ENCODE assay signal across 15 mouse cellular contexts in genomic region chr5:49529362-49529761, GRCm38 (mm10). TPM values are rescaled to one million over a fixed set of nuclear protein-coding genes. Genes with fewer than 3 reads are reported as not detected.
DNase-seq lines count a peak whose midpoint lies in the region; ATAC-seq and TF ChIP-seq lines count a peak whose summit lies in the region.
"Had no signal": no experiment of that assay in that cellular context is flagged by ENCODE, and none has a peak within 500 bp of the region (broad histone marks: within the 10 kb centered on the region; RNA-seq: fewer than 3 reads in every experiment).

No protein-coding gene starts in this region.

- H3K4me2 ChIP-seq in intestine, embryonic 14.5 days (ENCODE audit: low read length): no peak overlapping the region
- H3K4me2 ChIP-seq in intestine, postnatal 0 days (replicated peaks; ENCODE audit: low read depth): no peak overlapping the region
- no peak overlapping the region for H3K4me2 ChIP-seq in midbrain, postnatal 0 days (ENCODE audit: low read depth, low read length, poor library complexity, severe bottlenecking)
- H3K4me2 ChIP-seq in midbrain, embryonic 11.5 days: no peak overlapping the region
- H3K4me2 ChIP-seq in stomach, embryonic 15.5 days: no peak overlapping the region
- H3K4me2 ChIP-seq: forebrain, embryonic 12.5 days had no signal

- no peaks in the 10 kb centered on the region for H3K9me3 ChIP-seq in intestine, embryonic 14.5 days (ENCODE audit: control insufficient read depth, low read length)
- no peaks in the 10 kb centered on the region for H3K9me3 ChIP-seq in intestine, postnatal 0 days (ENCODE audit: control insufficient read depth)
- no peaks in the 10 kb centered on the region for H3K9me3 ChIP-seq in midbrain, postnatal 0 days (ENCODE audit: low read length)
- H3K9me3 ChIP-seq in midbrain, embryonic 11.5 days (ENCODE audit: control insufficient read depth, low read length): no peaks in the 10 kb centered on the region
- H3K9me3 ChIP-seq in stomach, embryonic 15.5 days: no peaks in the 10 kb centered on the region
- H3K9me3 ChIP-seq: forebrain, embryonic 12.5 days had no signal

- DNase-seq in adrenal gland, postnatal 10 days: peak; percentile 15
- DNase-seq in adrenal gland, postnatal 25 days: no peak
- peak; percentile 56 for DNase-seq in intestine, embryonic 14.5 days (ENCODE audit: low spot score)
- peak; percentile 63 for DNase-seq in midbrain, postnatal 0 days (ENCODE audit: low spot score)
- DNase-seq in midbrain, embryonic 11.5 days (ENCODE audit: low spot score, missing footprints): no peak
- DNase-seq in ovary, postnatal 10 days (ENCODE audit: low spot score): no peak
- DNase-seq: gastrocnemius, postnatal 36 days; layer of hippocampus, adult 9-11 months had no signal

- no peak overlapping the region for H3K4me3 ChIP-seq in intestine, embryonic 14.5 days (ENCODE audit: low read depth, low read length)
- no peak overlapping the region for H3K4me3 ChIP-seq in intestine, postnatal 0 days (ENCODE audit: low read depth, low read length)
- H3K4me3 ChIP-seq in midbrain, postnatal 0 days (ENCODE audit: low read depth, low read length): no peak overlapping the region
- no peak overlapping the region for H3K4me3 ChIP-seq in midbrain, embryonic 11.5 days (ENCODE audit: low read depth, low read length)
- no peak overlapping the region for H3K4me3 ChIP-seq in stomach, embryonic 15.5 days (replicated peaks)
- H3K4me3 ChIP-seq: forebrain, embryonic 12.5 days; myocyte had no signal

- ATAC-seq in intestine, embryonic 14.5 days (replicated peaks; ENCODE audit: low FRiP score, low TSS enrichment, low read depth): peak; percentile 60; the same call in 1 of the 2 replicates
- ATAC-seq in intestine, postnatal 0 days: no peak
- ATAC-seq in midbrain, postnatal 0 days (ENCODE audit: low FRiP score): no peak
- no peak for ATAC-seq in midbrain, embryonic 11.5 days (ENCODE audit: low FRiP score)
- peak; percentile 47; the same call in 1 of the 2 replicates for ATAC-seq in stomach, embryonic 15.5 days (ENCODE audit: insufficient read depth, low FRiP score, low read depth)
- ATAC-seq: hindbrain, embryonic 16.5 days had no signal

- 40% methylated on average over 8 of the region's 8 CpGs for WGBS in intestine, embryonic 14.5 days
- WGBS in intestine, postnatal 0 days: 58% methylated on average over 8 of the region's 8 CpGs
- 66% methylated on average over 8 of the region's 8 CpGs for WGBS in midbrain, postnatal 0 days
- WGBS in midbrain, embryonic 11.5 days: 95% methylated on average over 8 of the region's 8 CpGs
- 38% methylated on average over 8 of the region's 8 CpGs for WGBS in stomach, embryonic 15.5 days

- H3K27ac ChIP-seq in intestine, embryonic 14.5 days (ENCODE audit: low read depth): no peak overlapping the region
- H3K27ac ChIP-seq in intestine, postnatal 0 days (ENCODE audit: low read depth, low read length): no peak overlapping the region
- no peak overlapping the region for H3K27ac ChIP-seq in midbrain, postnatal 0 days (ENCODE audit: low read depth, low read length)
- no peak overlapping the region for H3K27ac ChIP-seq in midbrain, embryonic 11.5 days (ENCODE audit: low read depth, low read length)
- no peak overlapping the region for H3K27ac ChIP-seq in stomach, embryonic 15.5 days
- H3K27ac ChIP-seq: forebrain, embryonic 12.5 days had no signal

- H3K27me3 ChIP-seq in intestine, embryonic 14.5 days (replicated peaks; ENCODE audit: control insufficient read depth, insufficient read depth, low read length): peaks cover 20% of the 10 kb centered on the region
- H3K27me3 ChIP-seq in intestine, postnatal 0 days (replicated peaks; ENCODE audit: control insufficient read depth, insufficient read depth, low read length): peaks cover 5% of the 10 kb centered on the region; the same call in 1 of the 2 replicates
- no peaks in the 10 kb centered on the region for H3K27me3 ChIP-seq in midbrain, postnatal 0 days (ENCODE audit: insufficient read depth, low read length)
- H3K27me3 ChIP-seq in midbrain, embryonic 11.5 days (ENCODE audit: control insufficient read depth, insufficient read depth, low read length): 0 out of 2 replicates have a peak, but pooled peaks cover 2% of the 10 kb centered on the region
- H3K27me3 ChIP-seq in stomach, embryonic 15.5 days (replicated peaks): 0 out of 2 replicates have a peak, but pooled peaks cover 3% of the 10 kb centered on the region

- H3K36me3 ChIP-seq in intestine, embryonic 14.5 days (ENCODE audit: control insufficient read depth, insufficient read depth, low read length): no peaks in the 10 kb centered on the region
- H3K36me3 ChIP-seq in intestine, postnatal 0 days (ENCODE audit: control insufficient read depth, insufficient read depth): no peaks in the 10 kb centered on the region
- H3K36me3 ChIP-seq in midbrain, postnatal 0 days (ENCODE audit: insufficient read depth, low read length): no peaks in the 10 kb centered on the region
- no peaks in the 10 kb centered on the region for H3K36me3 ChIP-seq in midbrain, embryonic 11.5 days (ENCODE audit: control insufficient read depth, insufficient read depth, low read length)
- H3K36me3 ChIP-seq in stomach, embryonic 15.5 days: no peaks in the 10 kb centered on the region
- H3K36me3 ChIP-seq: forebrain, embryonic 12.5 days had no signal

- H3K4me1 ChIP-seq in intestine, embryonic 14.5 days (replicated peaks; ENCODE audit: control insufficient read depth, insufficient read depth, low read length): no peaks in the 10 kb centered on the region
- no peaks in the 10 kb centered on the region for H3K4me1 ChIP-seq in intestine, postnatal 0 days (replicated peaks; ENCODE audit: control insufficient read depth, insufficient read depth, low read length)
- H3K4me1 ChIP-seq in midbrain, postnatal 0 days (ENCODE audit: insufficient read depth, low read length): no peaks in the 10 kb centered on the region
- H3K4me1 ChIP-seq in midbrain, embryonic 11.5 days (ENCODE audit: control insufficient read depth, insufficient read depth, low read length): no peaks in the 10 kb centered on the region
- H3K4me1 ChIP-seq in stomach, embryonic 15.5 days: no peaks in the 10 kb centered on the region

- no peak for TF ChIP-seq CTCF in intestine, postnatal 0 days (IDR thresholded peaks at IDR 0.05; ENCODE audit: low read depth)
- no peak for TF ChIP-seq CTCF in midbrain, postnatal 0 days (IDR thresholded peaks at IDR 0.05)

- H3K9ac ChIP-seq in intestine, embryonic 14.5 days (ENCODE audit: low read length): no peak overlapping the region
- H3K9ac ChIP-seq in intestine, postnatal 0 days (ENCODE audit: low read depth, low read length): no peak overlapping the region
- H3K9ac ChIP-seq in midbrain, postnatal 0 days (replicated peaks; ENCODE audit: low read length, poor library complexity, severe bottlenecking): no peak overlapping the region
- no peak overlapping the region for H3K9ac ChIP-seq in midbrain, embryonic 11.5 days (ENCODE audit: low read length)
- H3K9ac ChIP-seq in stomach, embryonic 15.5 days: no peak overlapping the region
- H3K9ac ChIP-seq: forebrain, embryonic 12.5 days had no signal

RNA-seq across cellular contexts. Expression of gene Kcnip4, which starts 4.7 kb away (rescaled TPM):
- 1 to 10 TPM; 2.9 to 3.3 TPM for total RNA-seq in adrenal gland, postnatal 10 days (2021)
- 3.3 and 3.6 TPM in 2 replicates for total RNA-seq in adrenal gland, postnatal 25 days (2021)
- 4.5 and 4.8 TPM in 2 replicates for polyA plus RNA-seq in intestine, embryonic 14.5 days (2014; fragmentation: Nextera tagmentation; extraction: Ambion mirVana)
- polyA plus RNA-seq in intestine, postnatal 0 days (2015; fragmentation: Nextera tagmentation; extraction: Ambion mirVana): 1.2 and 1.5 TPM in 2 replicates
- 22.6 and 23.1 TPM in 2 replicates for total RNA-seq in midbrain, postnatal 0 days (2014; rRNA removed)
- polyA plus RNA-seq in midbrain, postnatal 0 days (2015; fragmentation: Nextera tagmentation; extraction: Ambion mirVana): 26.8 and 30.1 TPM in 2 replicates
- polyA plus RNA-seq in midbrain, embryonic 11.5 days (2014; fragmentation: Nextera tagmentation; extraction: Ambion mirVana): 1.8 and 2.8 TPM in 2 replicates
- 3.2 TPM in 2 replicates for polyA plus RNA-seq in stomach, embryonic 15.5 days (2015; fragmentation: Nextera tagmentation; extraction: Ambion mirVana)
- total RNA-seq: megakaryocyte, adult 5-6 weeks had no signal
- polyA plus RNA-seq: small intestine, adult 2 months had no signal

Comparison
In these comparisons a context has a peak if more than half of its experiments do, and no peak if none do; other contexts are left out.
1. DNase-seq: peak in adrenal gland, postnatal 10 days (single experiment), intestine, embryonic 14.5 days (single experiment) and midbrain, postnatal 0 days (single experiment); none in adrenal gland, postnatal 25 days (single experiment), midbrain, embryonic 11.5 days (single experiment) and ovary, postnatal 10 days (single experiment).
2. ATAC-seq: peak in intestine, embryonic 14.5 days (single experiment) and stomach, embryonic 15.5 days (single experiment); none in intestine, postnatal 0 days (single experiment), midbrain, postnatal 0 days (single experiment) and midbrain, embryonic 11.5 days (single experiment).